Mouse (Mus musculus) MEL (cell line): ENCODE data around the gene Slc4a1.

Experiments
- CHD1 ChIP-seq: IDR thresholded peaks from 2 replicates; pipeline ENCODE4 v1.6.1; 2012; ENCODE audit warnings: low read depth, mild to moderate bottlenecking, inconsistent platforms, low read length, improper control_type of control experiment
- CTCF ChIP-seq, 3 experiments: IDR thresholded peaks in 2 of 3; conservative IDR thresholded peaks in 1 of 3; 2 replicates each; pipeline ENCODE4 v1.5.1; 2011 to 2012; ENCODE audit warnings: low read length in 3 of 3, low read depth in 2 of 3, mild to moderate bottlenecking in 2 of 3, improper control_type of control experiment in 1 of 3, inconsistent platforms in 1 of 3, mixed read lengths in 1 of 3, moderate library complexity in 1 of 3; ENCODE audit not compliant: control insufficient read depth in 1 of 3, insufficient read depth in 1 of 3, poor library complexity in 1 of 3, severe bottlenecking in 1 of 3
- ELF1 ChIP-seq: IDR thresholded peaks from 2 replicates; pipeline ENCODE4 v1.6.1; 2014; ENCODE audit warnings: low read depth, mild to moderate bottlenecking, inconsistent platforms, low read length, improper control_type of control experiment, moderate library complexity
- EP300 ChIP-seq, 2 experiments: IDR thresholded peaks; 2 replicates each; pipeline ENCODE4 v1.6.1; 2011; ENCODE audit warnings: improper control_type of control experiment in 2 of 2, low read length in 2 of 2, low read depth in 1 of 2, mild to moderate bottlenecking in 1 of 2
- GABPA ChIP-seq: IDR thresholded peaks from 2 replicates; pipeline ENCODE4 v1.6.1; 2012; ENCODE audit warnings: low read depth, mild to moderate bottlenecking, inconsistent platforms, low read length, improper control_type of control experiment, moderate library complexity
- JUND ChIP-seq: IDR thresholded peaks from 2 replicates; pipeline ENCODE4 v1.6.1; 2011; ENCODE audit warnings: low read depth, mild to moderate bottlenecking, improper control_type of control experiment, low read length
- KAT2A ChIP-seq: conservative IDR thresholded peaks from 2 replicates; pipeline ENCODE4 v1.6.1; 2012; ENCODE audit warnings: low read depth, low read length, improper control_type of control experiment, inconsistent platforms
- MAX ChIP-seq: IDR thresholded peaks from 2 replicates; pipeline ENCODE4 v1.6.1; 2011; ENCODE audit warnings: low read length, improper control_type of control experiment
- MAZ ChIP-seq: IDR thresholded peaks from 2 replicates; pipeline ENCODE4 v1.6.1; 2012; ENCODE audit warnings: low read depth, mild to moderate bottlenecking, inconsistent platforms, low read length, improper control_type of control experiment
- NELFE ChIP-seq: IDR thresholded peaks from 2 replicates; pipeline ENCODE4 v1.6.1; 2011; ENCODE audit warnings: low read depth, low read length, improper control_type of control experiment
- POLR2A ChIP-seq, 2 experiments: IDR thresholded peaks; 2 replicates each; pipeline ENCODE4 v1.6.1; 2011 to 2012; ENCODE audit warnings: low read length in 2 of 2, mild to moderate bottlenecking in 2 of 2, control low read depth in 1 of 2, improper control_type of control experiment in 1 of 2, low read depth in 1 of 2, moderate library complexity in 1 of 2; ENCODE audit not compliant: control insufficient read depth in 1 of 2, insufficient read depth in 1 of 2, poor library complexity in 1 of 2
- POLR2AphosphoS2 ChIP-seq: IDR thresholded peaks from 2 replicates; pipeline ENCODE4 v1.6.1; 2011; ENCODE audit warnings: low read length, improper control_type of control experiment
- POLR2AphosphoS5 ChIP-seq: IDR thresholded peaks from 2 replicates; pipeline ENCODE4 v1.6.1; 2012; ENCODE audit warnings: low read depth, borderline replicate concordance, mild to moderate bottlenecking, inconsistent platforms, low read length, moderate library complexity, mixed read lengths
- ZKSCAN1 ChIP-seq: IDR thresholded peaks from 2 replicates; pipeline ENCODE4 v1.6.1; 2012; ENCODE audit warnings: low read depth, mild to moderate bottlenecking, inconsistent platforms, low read length, improper control_type of control experiment, moderate library complexity

DNA sequence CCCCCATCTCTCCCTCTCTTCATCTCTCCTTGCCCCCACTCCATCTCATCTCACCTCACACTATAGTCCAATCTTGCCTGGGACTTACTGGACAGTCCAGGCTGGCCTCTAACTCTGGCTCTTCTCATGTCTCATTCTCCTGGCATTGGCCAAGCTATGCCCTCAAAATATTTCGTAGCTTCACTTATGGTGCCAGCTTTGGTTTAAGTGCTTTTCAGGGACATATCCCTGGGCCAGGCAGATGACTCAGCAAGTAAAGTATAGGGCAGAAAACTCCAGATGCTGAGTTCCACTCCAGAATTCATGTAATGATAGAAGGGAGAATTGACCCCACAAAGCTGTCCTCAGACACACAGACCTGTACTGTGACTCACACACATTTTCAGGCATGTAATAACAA is 29.8 kb downstream of the Slc4a1 start:
- TF ChIP-seq CTCF (IDR thresholded peaks at IDR 0.05 in 2 of 3, conservative IDR thresholded peaks at IDR 0.05 in 1 of 3; ENCODE audit: control insufficient read depth in 1 of 3, insufficient read depth in 1 of 3, low read depth in 2 of 3, low read length in 3 of 3, poor library complexity in 1 of 3, severe bottlenecking in 1 of 3) = no peak
- TF ChIP-seq POLR2A (IDR thresholded peaks at IDR 0.05; ENCODE audit: control insufficient read depth in 1 of 2, insufficient read depth in 1 of 2, low read depth in 1 of 2, low read length in 2 of 2, poor library complexity in 1 of 2) = no peak
- TF ChIP-seq POLR2AphosphoS2 = no peak
- TF ChIP-seq EP300 (IDR thresholded peaks at IDR 0.05; ENCODE audit: low read depth in 1 of 2, low read length in 2 of 2) = no peak
- TF ChIP-seq CHD1 = no peak
- no peak for TF ChIP-seq GABPA
- TF ChIP-seq MAX = no peak
- TF ChIP-seq POLR2AphosphoS5 = no peak
- no peak for TF ChIP-seq NELFE
- no peak for TF ChIP-seq MAZ
- no peak for TF ChIP-seq ELF1
- no peak for TF ChIP-seq JUND
- no peak for TF ChIP-seq KAT2A
- TF ChIP-seq ZKSCAN1 = no peak
